Mouse (Mus musculus) hindbrain, embryonic 14.5 days (tissue): Measurements from ENCODE around the gene Cenpm. TPM values are rescaled to one million over a fixed set of nuclear protein-coding genes. Genes with fewer than 3 reads are reported as not detected.

Experiments used
- ATAC-seq: fragments of 200-750 bp; cut with Nextera tagmentation; 2 replicates; pipeline ENCODE4 v1.8.0; 2017; ENCODE audit warnings: moderate number of reproducible peaks, mild to moderate bottlenecking, moderate TSS enrichment, moderate library complexity; ENCODE audit not compliant: low FRiP score
- DNase-seq: peaks from one replicate; pipeline ENCODE4 v3.0.0-alpha.2; 2015; ENCODE audit warnings: low spot score
- H3K27ac ChIP-seq: fragments of 300-500 bp; sonication (generic); 2 replicates; pipeline ENCODE4 v1.5.1; 2014; ENCODE audit warnings: mild to moderate bottlenecking, moderate library complexity
- H3K27me3 ChIP-seq: fragments of 300-500 bp; sonication (generic); 2 replicates; pipeline ENCODE4 v1.6.1; 2014; ENCODE audit warnings: mild to moderate bottlenecking, low read length, mixed read lengths; ENCODE audit not compliant: control insufficient read depth, insufficient read depth
- H3K36me3 ChIP-seq: fragments of 300-500 bp; sonication (generic); replicated peaks from 2 replicates; pipeline ENCODE4 v1.6.1; 2014; ENCODE audit not compliant: control insufficient read depth, insufficient read depth
- H3K4me1 ChIP-seq: fragments of 300-500 bp; sonication (generic); replicated peaks from 2 replicates; pipeline ENCODE4 v1.6.1; 2014; ENCODE audit warnings: antibody characterized with exemption, low read length, mixed read lengths; ENCODE audit not compliant: control insufficient read depth, insufficient read depth
- H3K4me2 ChIP-seq: fragments of 300-500 bp; sonication (generic); replicated peaks from 2 replicates; pipeline ENCODE4 v1.6.1; 2014; ENCODE audit warnings: mild to moderate bottlenecking, moderate library complexity
- H3K4me3 ChIP-seq: fragments of 300-500 bp; sonication (generic); replicated peaks from 2 replicates; pipeline ENCODE4 v1.5.1; 2014; ENCODE audit warnings: mild to moderate bottlenecking, low read length
- H3K9ac ChIP-seq: fragments of 300-500 bp; sonication (generic); 2 replicates; pipeline ENCODE4 v1.6.1; 2014
- H3K9me3 ChIP-seq: fragments of 300-500 bp; sonication (generic); 2 replicates; pipeline ENCODE4 v1.6.1; 2016; ENCODE audit warnings: low read length; ENCODE audit not compliant: control insufficient read depth
- WGBS: fragments of 180-500 bp; shearing (Covaris S2); extraction: QIAGEN DNeasy Blood & Tissue Kit; methylation state at CpG from one replicate; pipeline ENCODE4 v1.1.7; 2014; 5-methylcytosine and 5-hydroxymethylcytosine counted together
- microRNA counts: library from miRNA; unstranded; fragments of <30 nt; microRNA quantifications from one replicate; lab custom pipeline; 2016
- microRNA-seq: library from miRNA; unstranded; fragments of <30 nt; microRNA quantifications from one replicate; pipeline ENCODE4, GENCODE M21; 2016
- polyA plus RNA-seq: library from polyadenylated mRNA; unstranded; fragments of >200 nt; fragmentation: Nextera tagmentation; extraction: Ambion mirVana; gene quantifications from 2 replicates; pipeline ENCODE4 v1.2.1, GENCODE M21; 2014

Cenpm gene
- polyA plus RNA-seq, 1 experiment from 2014 or later, result 18.0 TPM

DNA sequence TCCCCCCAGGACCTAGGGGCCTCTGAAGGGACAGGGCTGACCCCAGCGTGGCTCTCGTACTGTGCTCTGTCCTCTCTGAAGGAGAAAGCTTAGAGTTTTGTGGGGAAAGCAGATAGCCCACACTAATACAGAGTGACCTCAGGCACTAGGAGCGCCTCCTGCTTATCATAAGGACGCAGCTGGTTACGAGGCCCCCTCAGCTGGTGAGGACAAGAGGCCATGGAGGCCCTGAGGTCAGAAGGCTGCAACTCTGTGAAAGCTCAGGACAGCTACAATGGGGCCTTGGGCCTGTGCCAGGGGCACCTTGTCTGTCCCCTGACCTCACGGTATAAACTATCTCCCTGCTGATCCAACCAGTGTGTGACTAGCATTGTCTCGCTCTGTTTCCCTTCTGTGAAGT lies 60.4 kb downstream of the Cenpm start:
- no peak overlapping the region for H3K9ac ChIP-seq
- H3K27me3 ChIP-seq, result no peaks in the 10 kb centered on the region
- H3K36me3 ChIP-seq, result peaks cover 99% of the 10 kb centered on the region
- H3K4me1 ChIP-seq, result no peaks in the 10 kb centered on the region
- H3K4me3 ChIP-seq, result no peak overlapping the region
- H3K4me2 ChIP-seq, result no peak overlapping the region
- no peak for ATAC-seq
- no peaks in the 10 kb centered on the region for H3K9me3 ChIP-seq
- WGBS, result 77% methylated on average over 7 of the region's 7 CpGs
- H3K27ac ChIP-seq, result no peak overlapping the region
- DNase-seq, result no peak

MicroRNAs within 50 kb of the gene (microRNA counts, 519-probe panel; counts per million panel counts)
- 3,197 counts per million, percentile 14 among the panel's probes with 10 or more counts for microRNA mmu-miR-33 (lab: Ali Mortazavi, UCI)

Small RNA genes lying within 50 kb of the gene (microRNA-seq; reads per million reads assigned to microRNA genes)
- 128 reads per million, percentile 54 among the genes with 10 or more reads in this experiment for gene Mir33

Other genes starting within 250 kb of the Cenpm start
- gene Desi1, start 210.9 kb downstream of the Cenpm start, polyA plus RNA-seq, result 53.2 and 61.3 TPM in 2 replicates
- gene Snu13, start 197.2 kb downstream of the Cenpm start, polyA plus RNA-seq, result 235 and 252 TPM in 2 replicates
- gene 4930407I10Rik, start 185.6 kb downstream of the Cenpm start, polyA plus RNA-seq, result not detected in 2 replicates
- gene Mei1, start 174.8 kb downstream of the Cenpm start, polyA plus RNA-seq, result 0.08 and 0.09 TPM in 2 replicates
- gene Ccdc134, start 116.8 kb downstream of the Cenpm start, polyA plus RNA-seq, result 12.9 and 13.8 TPM in 2 replicates
- gene Srebf2, start 97.6 kb downstream of the Cenpm start, polyA plus RNA-seq, result 153 and 154 TPM in 2 replicates
- 3.4 and 6.3 TPM in 2 replicates for gene Shisa8, start 31.9 kb downstream of the Cenpm start, polyA plus RNA-seq
- 0.51 and 0.68 TPM in 2 replicates for gene Tnfrsf13c, start 20.4 kb downstream of the Cenpm start, polyA plus RNA-seq
- gene 1500009C09Rik, start 7.6 kb upstream of the Cenpm start, polyA plus RNA-seq, result 10.2 and 13.2 TPM in 2 replicates
- 375 and 410 TPM in 2 replicates for gene Sept3, start 30.1 kb upstream of the Cenpm start, polyA plus RNA-seq
- 0.17 and 0.29 TPM in 2 replicates for gene Wbp2nl, start 54.2 kb upstream of the Cenpm start, polyA plus RNA-seq
- gene Naga, start 94.2 kb upstream of the Cenpm start, polyA plus RNA-seq, result 32.1 and 38.7 TPM in 2 replicates
- 1.5 and 1.8 TPM in 2 replicates for gene Pheta2, start 94.2 kb upstream of the Cenpm start, polyA plus RNA-seq
- 349 and 367 TPM in 2 replicates for gene Smdt1, start 94.2 kb upstream of the Cenpm start, polyA plus RNA-seq
- 383 and 445 TPM in 2 replicates for gene Ndufa6, start 109.6 kb upstream of the Cenpm start, polyA plus RNA-seq
- 2.3 and 2.5 TPM in 2 replicates for gene Cyp2d22, start 135.5 kb upstream of the Cenpm start, polyA plus RNA-seq
- gene Cyp2d11, start 149.3 kb upstream of the Cenpm start, polyA plus RNA-seq, result not detected in 2 replicates
- gene Cyp2d10, start 162.4 kb upstream of the Cenpm start, polyA plus RNA-seq, result not detected in 2 replicates
- gene Cyp2d9, start 188.7 kb upstream of the Cenpm start, polyA plus RNA-seq, result not detected in 2 replicates